Mouse (Mus musculus) embryonic facial prominence, embryonic 14.5 days (tissue): Measurements from ENCODE around the gene Ipo13. TPM values are rescaled to one million over a fixed set of nuclear protein-coding genes. Genes with fewer than 3 reads are reported as not detected.
A peak's percentile ranks its signal among the peaks of the same experiment; 100 is the strongest.

ENCODE experiments used
- ATAC-seq: fragments of 200-750 bp; cut with Nextera tagmentation; 2 replicates; pipeline ENCODE4 v1.8.0; 2017; ENCODE audit warnings: low read depth, moderate number of reproducible peaks, moderate TSS enrichment
- DNase-seq: peaks from one replicate; pipeline ENCODE4 v3.0.0-alpha.2; 2015; ENCODE audit warnings: low spot score
- H3K27ac ChIP-seq: fragments of 300-500 bp; sonication (generic); replicated peaks from 2 replicates; pipeline ENCODE4 v1.5.1; 2014; ENCODE audit warnings: low read depth, mild to moderate bottlenecking, low read length, moderate library complexity
- H3K27me3 ChIP-seq: fragments of 300-500 bp; sonication (generic); replicated peaks from 2 replicates; pipeline ENCODE4 v1.6.1; 2014; ENCODE audit warnings: low read length; ENCODE audit not compliant: control insufficient read depth, insufficient read depth
- H3K36me3 ChIP-seq: fragments of 300-500 bp; sonication (generic); 2 replicates; pipeline ENCODE4 v1.6.1; 2014; ENCODE audit warnings: low read length, mixed read lengths; ENCODE audit not compliant: control insufficient read depth, insufficient read depth
- H3K4me1 ChIP-seq: fragments of 300-500 bp; sonication (generic); 2 replicates; pipeline ENCODE4 v1.6.1; 2014; ENCODE audit warnings: antibody characterized with exemption, low read length; ENCODE audit not compliant: control insufficient read depth, insufficient read depth
- H3K4me2 ChIP-seq: fragments of 300-500 bp; sonication (generic); 2 replicates; pipeline ENCODE4 v1.6.1; 2014; ENCODE audit warnings: low read depth, mild to moderate bottlenecking, low read length, moderate library complexity, mixed read lengths
- H3K4me3 ChIP-seq: fragments of 300-500 bp; sonication (generic); 2 replicates; pipeline ENCODE4 v1.5.1; 2014; ENCODE audit warnings: low read depth, mild to moderate bottlenecking, low read length
- H3K9ac ChIP-seq: fragments of 300-500 bp; sonication (generic); 2 replicates; pipeline ENCODE4 v1.6.1; 2014; ENCODE audit warnings: low read depth, mild to moderate bottlenecking, low read length, moderate library complexity, mixed read lengths
- H3K9me3 ChIP-seq: fragments of 300-500 bp; sonication (generic); 2 replicates; pipeline ENCODE4 v1.6.1; 2016; ENCODE audit warnings: low read length; ENCODE audit not compliant: control insufficient read depth
- WGBS: fragments of 180-500 bp; shearing (Covaris S2); extraction: QIAGEN DNeasy Blood & Tissue Kit; methylation state at CpG from one replicate; pipeline ENCODE4 v1.1.7; 2014; 5-methylcytosine and 5-hydroxymethylcytosine counted together
- polyA plus RNA-seq: library from polyadenylated mRNA; unstranded; fragments of >200 nt; fragmentation: Nextera tagmentation; extraction: Ambion mirVana; gene quantifications from 2 replicates; pipeline ENCODE4 v1.2.1, GENCODE M21; 2014

Ipo13 gene
- polyA plus RNA-seq, 1 experiment from 2014 or later = 38.2 TPM

DNA sequence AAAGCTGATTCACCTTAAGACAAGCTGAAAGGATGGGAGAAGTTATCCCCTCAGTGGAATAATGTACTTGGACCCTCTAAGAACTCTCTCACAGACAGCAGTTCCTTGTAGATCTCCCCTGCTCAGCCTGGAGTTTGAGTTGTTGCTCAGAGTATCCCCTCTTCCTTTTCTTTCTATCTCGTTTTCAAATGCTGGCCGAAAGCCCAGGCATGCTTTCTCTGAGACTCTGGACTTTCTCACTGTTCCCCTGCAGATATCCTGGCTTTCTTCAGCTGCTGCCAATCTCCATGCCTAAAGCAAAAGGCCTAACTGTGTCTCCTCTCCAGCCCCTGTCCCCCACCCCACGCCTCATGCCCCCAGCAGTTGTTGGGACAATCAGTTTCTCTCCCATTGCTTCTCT, 3.5 kb upstream of the Ipo13 start:
- no peaks in the 10 kb centered on the region for H3K9me3 ChIP-seq
- no peaks in the 10 kb centered on the region for H3K27me3 ChIP-seq
- peak; percentile 40 for DNase-seq
- peaks cover 17% of the 10 kb centered on the region for H3K4me1 ChIP-seq
- no peak for ATAC-seq
- WGBS = 61% methylated on average over 3 of the region's 3 CpGs
- no peaks in the 10 kb centered on the region for H3K36me3 ChIP-seq
- H3K9ac ChIP-seq = no peak overlapping the region
- H3K4me3 ChIP-seq = no peak overlapping the region
- no peak overlapping the region for H3K4me2 ChIP-seq
- no peak overlapping the region for H3K27ac ChIP-seq

DNA sequence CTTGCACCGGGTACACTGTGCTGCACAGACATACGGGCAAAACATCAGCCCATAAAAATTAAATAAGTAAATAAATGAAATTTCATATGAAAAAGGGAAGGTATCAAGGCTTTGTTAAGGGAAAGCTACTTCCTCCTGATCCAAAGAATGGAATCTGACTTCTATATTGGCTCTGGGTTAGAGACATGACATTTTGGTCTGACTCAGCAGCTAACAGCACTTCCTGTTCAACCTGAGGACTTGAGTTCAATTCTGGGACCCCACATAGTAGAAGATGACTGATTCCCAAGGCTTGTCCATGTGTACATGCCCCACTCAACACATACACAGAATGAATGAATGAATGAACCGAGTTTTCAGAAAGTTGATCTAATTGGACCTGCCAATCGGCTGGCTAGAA, 3.0 kb upstream of the Ipo13 start:
- WGBS = 89% methylated on average over 4 of the region's 4 CpGs
- H3K4me3 ChIP-seq = no peak overlapping the region
- H3K4me1 ChIP-seq = peaks cover 22% of the 10 kb centered on the region
- H3K9ac ChIP-seq = no peak overlapping the region
- DNase-seq = no peak
- no peak overlapping the region for H3K4me2 ChIP-seq
- no peaks in the 10 kb centered on the region for H3K9me3 ChIP-seq
- no peaks in the 10 kb centered on the region for H3K27me3 ChIP-seq
- ATAC-seq = no peak
- no peak overlapping the region for H3K27ac ChIP-seq
- no peaks in the 10 kb centered on the region for H3K36me3 ChIP-seq

DNA sequence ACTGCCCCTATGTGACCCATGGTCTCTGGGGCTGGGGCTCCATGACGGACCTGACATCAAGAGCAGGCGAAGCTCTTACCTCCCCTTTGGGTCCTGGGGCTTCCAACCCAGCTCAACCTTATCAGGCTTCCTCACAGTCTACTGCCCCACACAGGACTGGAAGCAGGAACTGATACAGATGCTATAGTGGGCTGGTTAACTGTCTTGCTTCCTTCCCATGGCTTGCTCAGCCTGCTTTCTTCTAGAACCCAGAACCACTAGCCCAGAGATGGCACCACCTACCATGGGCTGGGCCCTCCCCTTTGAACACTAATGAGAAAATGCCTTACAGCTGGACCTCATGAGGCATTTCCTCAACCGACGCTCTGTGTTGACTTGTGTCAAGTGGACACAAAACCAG, 2.6 kb upstream of the Ipo13 start:
- Histone ChIP-seq H3K27ac (no peak overlapping the region), H3K9ac (no peak overlapping the region), H3K4me3 (no peak overlapping the region), H3K4me2 (no peak overlapping the region), H3K27me3 (no peaks in the 10 kb centered on the region), H3K4me1 (peaks cover 26% of the 10 kb centered on the region), H3K36me3 (peaks cover under 1% of the 10 kb centered on the region; the same call in 1 of the 2 replicates), H3K9me3 (no peaks in the 10 kb centered on the region)
- DNase-seq = no peak
- 78% methylated on average over 4 of the region's 4 CpGs for WGBS
- no peak for ATAC-seq

DNA sequence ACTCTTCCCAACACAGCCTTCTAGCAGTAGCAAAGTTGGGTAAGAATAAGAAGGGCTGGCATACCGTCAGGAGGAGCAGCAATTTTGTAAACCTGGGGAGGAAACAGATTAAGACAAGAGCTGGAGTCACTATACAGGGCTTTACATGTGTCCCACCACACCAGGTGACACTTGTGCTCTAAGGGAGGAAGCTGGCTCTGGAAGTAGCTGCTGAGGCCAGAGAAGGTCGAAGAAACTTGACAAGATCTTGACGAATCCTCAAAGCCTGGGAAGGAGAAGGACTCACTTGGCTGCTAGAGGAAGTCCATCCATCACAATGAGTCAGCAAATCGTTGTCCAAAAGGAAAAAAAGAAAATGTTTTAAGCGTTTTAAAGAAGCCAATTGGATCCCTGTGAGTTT, 1.6 kb upstream of the Ipo13 start:
- Histone ChIP-seq H3K9me3 (no peaks in the 10 kb centered on the region), H3K9ac (no peak overlapping the region), H3K36me3 (peaks cover 11% of the 10 kb centered on the region), H3K4me1 (peaks cover 26% of the 10 kb centered on the region), H3K27ac (no peak overlapping the region), H3K4me2 (peak overlapping the region; percentile 87), H3K27me3 (no peaks in the 10 kb centered on the region), H3K4me3 (no peak overlapping the region)
- WGBS = 80% methylated on average over 5 of the region's 5 CpGs
- DNase-seq (no peak), ATAC-seq (no peak)

DNA sequence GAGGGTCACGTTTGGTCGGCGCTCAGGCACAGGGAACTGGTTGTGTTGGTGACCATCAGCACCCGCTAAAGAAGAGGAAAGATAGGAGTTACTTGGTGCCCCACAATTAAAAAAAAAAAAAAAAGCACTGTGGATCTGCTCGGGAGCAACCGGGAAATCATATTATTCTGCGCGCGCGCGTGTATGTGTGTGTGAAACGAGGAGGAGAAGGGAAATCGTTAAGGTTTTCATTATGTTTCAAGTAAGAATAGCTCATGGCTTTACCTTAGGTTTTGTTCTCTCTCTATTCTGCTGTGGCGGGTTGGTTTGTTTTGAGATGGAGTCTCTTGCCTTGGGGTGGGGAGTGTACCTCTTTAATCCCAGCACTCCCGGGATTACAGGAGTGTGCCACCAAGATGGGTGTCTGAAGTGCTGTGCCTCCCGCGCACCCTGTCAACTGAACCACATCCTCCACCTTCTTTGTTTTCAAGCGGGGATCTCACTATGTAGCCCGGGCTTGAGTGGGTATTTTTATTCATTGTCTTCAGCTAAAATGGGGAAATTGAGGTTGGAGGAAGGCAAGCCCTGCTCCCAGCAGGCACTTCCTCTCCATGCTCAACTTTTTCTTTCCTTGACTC, 798 bp upstream of the Ipo13 start:
- H3K4me1 ChIP-seq = peaks cover 26% of the 10 kb centered on the region
- DNase-seq (no peak), ATAC-seq (no peak)
- no peaks in the 10 kb centered on the region for H3K27me3 ChIP-seq
- no peaks in the 10 kb centered on the region for H3K9me3 ChIP-seq
- H3K4me2 ChIP-seq = peak overlapping the region; percentile 87
- peak overlapping the region; percentile 82 for H3K9ac ChIP-seq
- peak overlapping the region; percentile 71 for H3K4me3 ChIP-seq
- 5% methylated on average over 19 of the region's 19 CpGs for WGBS
- H3K36me3 ChIP-seq = peaks cover 19% of the 10 kb centered on the region
- H3K27ac ChIP-seq = no peak overlapping the region; the same call in 1 of the 2 replicates

DNA sequence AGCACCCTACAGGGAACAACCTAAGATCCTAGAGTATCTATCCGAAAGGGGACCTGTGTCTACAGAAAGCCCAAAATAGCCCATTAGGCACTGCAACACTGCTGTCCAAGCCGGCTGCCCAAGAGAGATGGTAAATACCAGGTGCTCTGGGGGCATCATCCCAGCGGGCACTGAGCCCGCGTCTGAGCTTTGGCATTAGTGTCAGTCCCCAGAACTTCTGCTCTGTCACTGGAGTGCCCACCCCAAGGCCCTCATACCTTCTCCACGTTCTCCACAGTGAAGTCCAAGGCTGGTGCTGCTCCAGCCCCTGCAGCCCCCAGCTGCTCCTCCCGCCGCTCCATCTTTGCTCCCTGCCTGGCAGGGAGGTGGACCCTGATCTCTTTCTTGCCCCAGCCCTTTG, 768 bp downstream of the Ipo13 start:
- no peaks in the 10 kb centered on the region for H3K27me3 ChIP-seq
- WGBS = 5% methylated on average over 3 of the region's 8 CpGs
- H3K4me2 ChIP-seq = peak overlapping the region; percentile 87
- H3K27ac ChIP-seq = no peak overlapping the region
- peaks cover 29% of the 10 kb centered on the region for H3K36me3 ChIP-seq
- peak overlapping the region; percentile 82 for H3K9ac ChIP-seq
- peak overlapping the region; percentile 71 for H3K4me3 ChIP-seq
- ATAC-seq (no peak), DNase-seq (no peak)
- peaks cover 26% of the 10 kb centered on the region for H3K4me1 ChIP-seq
- H3K9me3 ChIP-seq = no peaks in the 10 kb centered on the region

DNA sequence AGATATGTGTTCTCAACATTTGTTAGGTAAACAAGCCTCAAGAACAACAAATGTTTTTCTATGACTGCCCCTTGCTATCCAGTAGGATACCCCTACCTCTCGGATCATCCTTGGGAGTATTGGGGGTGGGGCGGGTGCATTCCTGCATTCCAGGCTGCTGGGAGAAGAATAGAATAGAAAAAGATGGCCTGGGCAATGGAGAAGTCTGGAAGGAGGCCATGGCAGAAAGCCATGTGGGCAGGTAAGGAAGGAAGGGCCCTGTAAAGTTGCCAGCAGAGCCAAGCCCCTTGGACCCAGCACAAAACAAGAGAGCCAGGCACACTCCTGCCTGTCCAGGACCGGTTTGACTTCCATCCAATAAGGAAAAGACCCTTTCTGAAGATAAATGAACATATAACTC, 1.4 kb downstream of the Ipo13 start:
- H3K36me3 ChIP-seq = peaks cover 29% of the 10 kb centered on the region
- WGBS = 49% methylated on average over 3 of the region's 3 CpGs
- no peaks in the 10 kb centered on the region for H3K9me3 ChIP-seq
- H3K9ac ChIP-seq = peak overlapping the region; percentile 82
- DNase-seq (peak; percentile 32), ATAC-seq (no peak)
- H3K4me2 ChIP-seq = peak overlapping the region; percentile 87
- no peaks in the 10 kb centered on the region for H3K27me3 ChIP-seq
- no peak overlapping the region for H3K27ac ChIP-seq
- H3K4me1 ChIP-seq = peaks cover 26% of the 10 kb centered on the region
- peak overlapping the region; percentile 71 for H3K4me3 ChIP-seq

DNA sequence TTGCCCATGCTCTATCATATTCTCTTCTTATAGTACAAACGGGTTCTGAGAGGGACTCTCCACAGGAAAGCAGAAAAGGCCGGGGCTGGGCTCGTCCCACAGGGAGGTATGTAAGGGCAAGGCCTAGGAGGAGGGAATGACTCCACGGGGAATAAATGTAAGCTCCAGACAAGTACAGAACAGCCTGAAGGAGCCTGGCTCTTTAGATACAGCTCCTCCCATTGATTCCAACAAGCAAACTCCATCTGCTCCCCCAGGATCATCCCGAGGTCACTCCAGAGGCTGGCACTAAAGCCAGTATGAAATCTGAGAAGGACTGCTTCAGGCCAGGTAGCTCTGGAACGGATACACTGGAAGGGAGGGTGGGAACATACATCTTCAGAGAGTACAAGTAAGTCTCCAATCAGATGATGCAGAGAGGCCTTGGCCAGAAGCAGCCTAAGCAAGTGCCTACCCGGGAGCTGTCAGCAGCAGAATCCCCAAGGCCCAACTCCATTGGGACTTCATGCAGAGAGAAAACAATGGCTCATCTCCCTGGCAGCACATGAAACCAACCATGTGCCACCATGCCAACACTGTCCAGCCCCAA, 2.0 kb downstream of the Ipo13 start:
- Histone ChIP-seq H3K9me3 (no peaks in the 10 kb centered on the region), H3K27me3 (no peaks in the 10 kb centered on the region), H3K4me3 (no peak overlapping the region), H3K27ac (no peak overlapping the region), H3K9ac (peak overlapping the region; percentile 34), H3K4me2 (peak overlapping the region; percentile 87), H3K36me3 (peaks cover 32% of the 10 kb centered on the region), H3K4me1 (peaks cover 26% of the 10 kb centered on the region)
- DNase-seq (peak; percentile 14), ATAC-seq (no peak)
- WGBS = 39% methylated on average over 7 of the region's 7 CpGs

DNA sequence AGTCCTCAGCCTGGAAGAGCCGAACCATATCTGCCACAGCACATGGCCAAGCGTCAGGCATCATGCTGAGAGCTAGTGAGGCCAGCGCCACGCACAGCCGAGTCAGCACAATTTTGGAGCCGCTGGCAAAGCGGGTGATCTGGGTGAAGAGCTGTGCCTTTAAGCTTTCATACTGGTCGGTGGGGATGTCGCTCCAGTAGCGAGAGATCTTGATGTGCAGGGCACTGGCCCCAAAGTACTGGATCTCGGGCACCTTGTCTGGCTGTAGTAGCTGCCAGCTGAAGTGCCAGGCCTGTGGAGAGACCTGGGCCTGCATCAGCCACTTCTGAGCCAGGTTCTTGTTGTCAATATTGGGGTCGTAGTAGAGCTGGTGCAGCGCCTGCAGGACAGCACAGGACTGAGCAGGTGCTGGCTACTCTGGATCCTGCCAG, 2.7 kb downstream of the Ipo13 start:
- DNase-seq (no peak), ATAC-seq (no peak)
- Histone ChIP-seq H3K9me3 (no peaks in the 10 kb centered on the region), H3K9ac (no peak overlapping the region), H3K4me2 (0 out of 2 replicates have a peak overlapping the region, but pooled peaks have one; percentile 87), H3K27ac (no peak overlapping the region), H3K4me1 (peaks cover 26% of the 10 kb centered on the region), H3K27me3 (no peaks in the 10 kb centered on the region), H3K4me3 (no peak overlapping the region), H3K36me3 (peaks cover 36% of the 10 kb centered on the region)
- WGBS = 93% methylated on average over 10 of the region's 13 CpGs
